Mouse (Mus musculus) E14TG2a.4 (cell line): Measurements from ENCODE around the gene Tiparp.

Experiments
- CTCF ChIP-seq: conservative IDR thresholded peaks from 2 replicates; pipeline ENCODE4 v1.5.1; 2014; ENCODE audit warnings: low read length
- NANOG ChIP-seq: IDR thresholded peaks from 2 replicates; pipeline ENCODE4 v1.6.1; 2014; ENCODE audit warnings: borderline replicate concordance, low read length, mixed read lengths
- POU5F1 ChIP-seq: IDR thresholded peaks from 2 replicates; pipeline ENCODE4 v1.6.1; 2014; ENCODE audit warnings: low read length, borderline replicate concordance

GRCm38 (mm10) chr3:65533598-65533997, 5.4 kb downstream of the Tiparp start:
- TF ChIP-seq CTCF (no peak), NANOG (no peak), POU5F1 (no peak)
